Mouse (Mus musculus): Measurements from ENCODE around the gene Sept11. TPM values are rescaled to one million over a fixed set of nuclear protein-coding genes. Genes with fewer than 3 reads are reported as not detected.

Gene Sept11
- polyA plus RNA-seq, 1 experiment from 2014 or later = 224 TPM

DNA sequence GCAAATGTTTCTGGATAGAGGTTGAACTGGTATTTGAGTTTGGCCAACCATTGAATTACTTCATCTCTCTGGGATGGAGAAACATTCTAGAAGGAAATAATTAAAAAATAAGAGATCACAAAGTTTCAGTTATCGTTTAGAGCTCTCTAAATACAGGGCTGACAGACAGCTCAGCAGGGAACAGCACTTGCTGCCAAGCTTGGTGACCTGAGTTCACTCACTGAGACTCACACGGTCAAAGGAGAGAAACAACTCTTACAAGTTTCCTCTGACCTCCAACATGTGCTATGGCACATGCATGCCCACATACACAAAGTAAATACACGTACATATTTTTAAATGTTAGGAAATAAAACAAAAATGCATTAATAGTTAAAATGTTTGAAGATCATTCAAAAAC lies 96.4 kb downstream of the Sept11 start:
- H3K27me3 ChIP-seq (ENCODE audit: control insufficient read depth, insufficient read depth, low read length) = no peaks in the 10 kb centered on the region
- peaks cover 63% of the 10 kb centered on the region for H3K36me3 ChIP-seq (ENCODE audit: control insufficient read depth, insufficient read depth, low read length)
- no peak overlapping the region for H3K27ac ChIP-seq (ENCODE audit: low read depth, low read length)
- H3K4me2 ChIP-seq (replicated peaks; ENCODE audit: low read depth, low read length) = no peak overlapping the region
- no peaks in the 10 kb centered on the region for H3K4me1 ChIP-seq (ENCODE audit: control insufficient read depth, insufficient read depth, low read length)
- ATAC-seq (ENCODE audit: low FRiP score, low TSS enrichment) = no peak
- no peak overlapping the region for H3K4me3 ChIP-seq (ENCODE audit: low read length)
- H3K9me3 ChIP-seq (ENCODE audit: control insufficient read depth, low read length) = no peaks in the 10 kb centered on the region
- 82% methylated on average over 3 of the region's 3 CpGs for WGBS
- no peak overlapping the region for H3K9ac ChIP-seq (ENCODE audit: low read depth, low read length)

DNA sequence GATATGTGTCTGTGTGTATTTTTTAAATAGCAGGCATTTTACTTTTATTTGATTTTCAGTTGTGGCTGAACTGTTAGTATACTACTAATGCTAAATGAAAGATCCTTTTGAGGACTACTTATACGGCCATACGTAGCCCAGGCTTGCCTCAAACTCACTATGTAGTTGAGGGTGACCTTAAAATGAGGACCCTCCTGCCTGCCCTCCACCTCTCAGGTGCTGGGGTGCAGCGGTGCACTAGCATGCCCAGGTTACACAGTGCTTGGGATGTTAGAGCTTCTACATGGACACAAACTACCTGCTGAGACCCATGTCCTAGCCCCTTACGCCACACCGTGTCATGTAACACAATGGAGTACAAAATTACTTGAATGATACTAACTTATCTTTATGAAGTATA lies 97.2 kb downstream of the Sept11 start:
- H3K9ac ChIP-seq (ENCODE audit: low read depth, low read length) = no peak overlapping the region
- H3K9me3 ChIP-seq (ENCODE audit: control insufficient read depth, low read length) = no peaks in the 10 kb centered on the region
- H3K27ac ChIP-seq (ENCODE audit: low read depth, low read length) = no peak overlapping the region
- H3K4me1 ChIP-seq (ENCODE audit: control insufficient read depth, insufficient read depth, low read length) = no peaks in the 10 kb centered on the region
- peaks cover 56% of the 10 kb centered on the region for H3K36me3 ChIP-seq (ENCODE audit: control insufficient read depth, insufficient read depth, low read length)
- no peak for ATAC-seq (ENCODE audit: low FRiP score, low TSS enrichment)
- no peaks in the 10 kb centered on the region for H3K27me3 ChIP-seq (ENCODE audit: control insufficient read depth, insufficient read depth, low read length)
- no peak overlapping the region for H3K4me2 ChIP-seq (replicated peaks; ENCODE audit: low read depth, low read length)
- WGBS = 96% methylated on average over 5 of the region's 5 CpGs
- H3K4me3 ChIP-seq (ENCODE audit: low read length) = no peak overlapping the region

DNA sequence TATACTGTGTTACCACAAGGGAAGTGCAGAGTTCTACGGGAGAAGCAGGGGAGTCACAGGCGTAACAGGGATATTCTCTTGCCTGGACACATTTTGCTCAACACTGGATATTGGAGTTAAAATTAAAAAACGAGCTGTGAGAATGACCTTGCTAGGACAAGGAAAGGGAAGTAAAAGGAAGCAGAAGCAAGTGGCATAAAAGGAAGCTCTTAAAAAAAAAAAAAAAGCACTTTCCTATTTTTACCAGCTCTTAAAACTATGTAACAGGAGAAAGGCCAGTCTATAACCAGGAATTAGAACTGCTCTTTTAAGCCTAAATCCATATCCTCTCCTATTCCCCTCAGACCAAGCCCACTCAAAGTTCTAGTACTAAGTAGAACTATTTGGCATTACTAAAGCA lies 105.0 kb downstream of the Sept11 start:
- WGBS = 77% methylated on average over 3 of the region's 3 CpGs
- peaks cover 53% of the 10 kb centered on the region for H3K36me3 ChIP-seq (ENCODE audit: control insufficient read depth, insufficient read depth, low read length)

DNA sequence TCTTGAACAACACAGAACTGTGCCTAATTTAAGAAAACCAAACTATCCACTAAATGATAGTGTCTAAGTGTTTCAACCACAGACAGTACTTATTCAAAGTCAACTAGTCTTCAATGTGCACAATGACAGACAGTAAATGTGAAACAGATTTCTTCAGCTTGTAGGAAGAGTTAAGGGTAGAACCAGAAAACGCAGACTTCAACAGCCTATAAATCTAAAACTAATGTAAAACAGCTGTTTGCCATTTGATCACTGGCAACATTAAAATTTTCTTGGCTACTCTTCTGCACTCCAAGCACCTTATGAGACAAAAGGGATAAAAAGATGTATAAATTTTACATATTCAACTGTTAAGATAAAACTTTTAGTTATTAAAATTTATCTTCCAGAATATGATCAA lies 107.9 kb downstream of the Sept11 start:
- Histone ChIP-seq H3K36me3 (ENCODE audit: control insufficient read depth, insufficient read depth, low read length) (peaks cover 46% of the 10 kb centered on the region), H3K4me1 (ENCODE audit: control insufficient read depth, insufficient read depth, low read length) (peaks cover 6% of the 10 kb centered on the region; the same call in 1 of the 2 replicates), H3K9me3 (ENCODE audit: control insufficient read depth, low read length) (no peaks in the 10 kb centered on the region), H3K4me3 (ENCODE audit: low read length) (no peak overlapping the region), H3K4me2 (replicated peaks; ENCODE audit: low read depth, low read length) (no peak overlapping the region), H3K9ac (ENCODE audit: low read depth, low read length) (no peak overlapping the region), H3K27me3 (ENCODE audit: control insufficient read depth, insufficient read depth, low read length) (no peaks in the 10 kb centered on the region), H3K27ac (ENCODE audit: low read depth, low read length) (no peak overlapping the region)
- 45% methylated on average over 1 of the region's 1 CpGs for WGBS
- ATAC-seq (ENCODE audit: low FRiP score, low TSS enrichment) = no peak

More for the DNA sequence above, 105.0 kb downstream of the Sept11 start:
- no peak overlapping the region for H3K4me3 ChIP-seq (ENCODE audit: low read length)
- H3K27me3 ChIP-seq (ENCODE audit: control insufficient read depth, insufficient read depth, low read length) = no peaks in the 10 kb centered on the region
- H3K4me2 ChIP-seq (replicated peaks; ENCODE audit: low read depth, low read length) = no peak overlapping the region
- no peaks in the 10 kb centered on the region for H3K9me3 ChIP-seq (ENCODE audit: control insufficient read depth, low read length)
- ATAC-seq (ENCODE audit: low FRiP score, low TSS enrichment) = no peak
- H3K9ac ChIP-seq (ENCODE audit: low read depth, low read length) = no peak overlapping the region
- H3K4me1 ChIP-seq (ENCODE audit: control insufficient read depth, insufficient read depth, low read length) = no peaks in the 10 kb centered on the region
- H3K27ac ChIP-seq (ENCODE audit: low read depth, low read length) = no peak overlapping the region

DNA sequence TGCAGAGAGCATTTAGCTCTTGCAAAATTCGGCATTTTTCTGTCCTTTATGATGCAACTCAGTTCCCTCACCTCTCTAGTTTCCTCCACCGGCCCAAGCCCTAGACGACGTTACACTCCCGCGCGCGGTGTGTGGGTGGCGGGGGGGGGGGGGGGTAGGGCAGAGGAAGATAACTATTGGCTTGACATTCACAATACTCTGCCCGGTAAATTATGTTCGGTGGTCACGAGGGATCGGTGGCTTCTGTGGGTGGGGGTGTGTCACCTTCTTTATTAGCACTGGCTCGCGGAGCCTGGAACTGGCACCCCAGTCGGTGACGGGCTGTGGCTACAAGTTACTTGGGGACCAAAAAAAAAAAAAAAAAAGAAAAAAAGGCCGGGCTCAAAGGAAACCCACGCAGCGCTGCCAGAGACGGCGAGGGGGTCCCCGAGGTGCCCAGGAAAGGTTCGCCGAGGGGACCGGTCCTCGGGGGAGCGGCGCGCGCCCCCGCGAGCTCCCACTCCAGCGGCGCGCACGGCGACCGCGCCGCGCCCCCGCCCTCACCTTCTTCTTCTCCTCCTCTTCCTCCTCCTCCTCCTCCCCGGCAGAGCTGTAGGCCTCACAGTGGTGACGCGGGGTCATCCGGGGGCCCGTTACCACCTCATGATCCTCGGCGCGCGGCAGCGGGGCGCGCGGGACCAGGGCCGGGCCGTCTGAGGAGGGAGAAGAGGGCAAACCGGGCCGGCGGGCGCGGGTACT lies 112.3 kb downstream of the Sept11 start:
- Histone ChIP-seq H3K36me3 (ENCODE audit: control insufficient read depth, insufficient read depth, low read length) (peaks cover 14% of the 10 kb centered on the region; the same call in 1 of the 2 replicates), H3K27ac (ENCODE audit: low read depth, low read length) (peak overlapping the region; percentile 91), H3K4me1 (ENCODE audit: control insufficient read depth, insufficient read depth, low read length) (peaks cover 12% of the 10 kb centered on the region; the same call in 1 of the 2 replicates), H3K9ac (ENCODE audit: low read depth, low read length) (peak overlapping the region; percentile 95), H3K4me3 (ENCODE audit: low read length) (peak overlapping the region; percentile 92), H3K27me3 (ENCODE audit: control insufficient read depth, insufficient read depth, low read length) (no peaks in the 10 kb centered on the region), H3K4me2 (replicated peaks; ENCODE audit: low read depth, low read length) (peak overlapping the region; percentile 75), H3K9me3 (ENCODE audit: control insufficient read depth, low read length) (no peaks in the 10 kb centered on the region)
- ATAC-seq (ENCODE audit: low FRiP score, low TSS enrichment) = peak; percentile 59; the same call in 1 of the 2 replicates
- under 1% methylated on average over 58 of the region's 63 CpGs for WGBS

DNA sequence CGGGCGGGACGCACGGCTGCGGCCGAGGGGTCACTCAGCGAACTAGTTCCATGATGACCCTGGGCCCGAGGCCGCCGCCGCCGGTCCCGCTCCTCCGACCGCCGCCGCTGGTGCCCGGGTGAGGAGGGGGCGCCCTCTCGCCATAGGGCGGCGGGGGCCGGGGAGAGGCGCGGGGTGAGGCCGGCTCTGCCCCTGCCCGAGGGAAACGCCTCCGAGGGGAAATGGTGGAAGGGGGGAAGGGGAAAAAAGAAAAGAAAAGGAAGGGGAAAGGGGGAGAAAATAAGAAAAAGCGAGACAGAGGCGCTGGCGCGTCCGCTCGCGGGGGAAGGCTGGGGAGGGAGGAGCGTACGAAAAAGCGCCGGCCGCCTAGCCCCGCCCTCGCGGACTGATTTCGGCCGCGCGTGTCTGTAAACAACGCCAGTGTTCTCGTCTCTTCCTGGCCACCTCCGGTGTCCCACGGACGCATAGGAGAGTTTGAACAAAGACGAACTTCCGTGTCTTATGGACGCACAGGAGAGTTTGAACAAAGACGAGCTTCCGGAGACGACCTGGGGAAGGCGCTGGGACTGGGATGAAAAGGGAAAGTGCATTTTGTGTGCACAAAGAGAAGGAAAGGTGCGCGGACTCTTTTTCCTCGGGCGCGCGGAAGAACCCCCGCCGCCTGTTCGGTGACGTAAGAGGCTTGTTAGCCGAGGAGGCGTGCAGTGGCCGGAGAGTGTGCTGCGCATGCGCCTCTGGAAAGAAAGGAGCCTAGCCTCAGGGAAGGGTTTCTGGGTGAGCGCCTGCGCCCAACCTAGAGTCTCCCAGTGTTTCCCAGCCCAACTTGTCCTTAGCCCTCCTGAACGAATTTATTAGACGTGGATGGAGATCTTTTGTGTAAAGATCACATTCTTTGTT lies 113.1 kb downstream of the Sept11 start, which contains the start of the genes Ccni and 2010109A12Rik:
Ccni (minus strand) TSS at position 387 of the 897 bp plus-strand sequence.
2010109A12Rik (plus strand) TSS at position 410 of the 897 bp plus-strand sequence.
- Histone ChIP-seq H3K4me3 (ENCODE audit: low read length) (peak within 1 kb of the TSS; percentile 92), H3K36me3 (ENCODE audit: control insufficient read depth, insufficient read depth, low read length) (peaks cover 7% of the 10 kb centered on the region; the same call in 1 of the 2 replicates), H3K4me2 (replicated peaks; ENCODE audit: low read depth, low read length) (peak within 1 kb of the TSS; percentile 75), H3K9me3 (ENCODE audit: control insufficient read depth, low read length) (no peaks in the 10 kb centered on the region), H3K9ac (ENCODE audit: low read depth, low read length) (peak within 1 kb of the TSS; percentile 95), H3K27ac (ENCODE audit: low read depth, low read length) (peak within 1 kb of the TSS; percentile 91), H3K27me3 (ENCODE audit: control insufficient read depth, insufficient read depth, low read length) (no peaks in the 10 kb centered on the region), H3K4me1 (ENCODE audit: control insufficient read depth, insufficient read depth, low read length) (peaks cover 12% of the 10 kb centered on the region; the same call in 1 of the 2 replicates)
- ATAC-seq (ENCODE audit: low FRiP score, low TSS enrichment) = peak; percentile 96
- under 1% methylated on average over 76 of the region's 79 CpGs for WGBS

DNA sequence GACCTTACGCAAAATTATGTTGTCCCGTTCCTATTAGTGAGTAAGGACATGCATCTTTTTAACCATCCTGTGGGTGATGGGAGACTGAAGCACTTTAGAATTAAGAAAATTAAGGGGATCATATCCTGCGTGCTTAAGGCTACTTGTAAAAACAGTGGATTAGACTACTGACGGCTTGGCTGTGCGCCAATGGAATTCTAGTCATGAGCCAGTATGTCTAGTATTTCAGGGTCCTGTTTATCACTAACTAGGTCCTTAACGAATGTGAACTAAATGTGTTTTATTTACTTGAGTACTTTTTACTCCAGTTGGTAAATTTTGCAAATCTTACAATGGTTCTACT lies 113.7 kb downstream of the Sept11 start:
- ATAC-seq (ENCODE audit: low FRiP score, low TSS enrichment) = peak; percentile 33

DNA sequence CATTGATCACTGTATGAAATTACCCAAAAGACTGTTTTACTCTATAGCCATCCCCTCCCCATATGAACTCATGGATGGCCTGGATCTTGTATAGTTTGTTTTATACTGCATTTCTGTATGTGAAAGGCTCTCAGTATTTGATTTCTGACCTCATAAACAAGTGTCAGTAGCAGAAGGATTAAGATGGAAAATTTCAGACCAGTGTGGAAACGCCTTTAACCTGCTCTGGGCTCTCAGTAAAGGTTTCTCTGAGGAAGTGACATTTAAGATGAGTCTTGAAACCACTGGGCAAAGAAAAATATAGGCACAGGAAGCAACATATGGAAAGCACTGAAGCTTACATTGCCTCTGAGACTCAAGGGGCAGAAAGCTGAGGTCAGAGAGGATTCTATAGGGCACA lies 114.3 kb downstream of the Sept11 start:
- Histone ChIP-seq H3K27ac (ENCODE audit: low read depth, low read length) (peak overlapping the region; percentile 91), H3K27me3 (ENCODE audit: control insufficient read depth, insufficient read depth, low read length) (no peaks in the 10 kb centered on the region), H3K9me3 (ENCODE audit: control insufficient read depth, low read length) (no peaks in the 10 kb centered on the region), H3K4me2 (replicated peaks; ENCODE audit: low read depth, low read length) (peak overlapping the region; percentile 61), H3K9ac (ENCODE audit: low read depth, low read length) (peak overlapping the region; percentile 7; the same call in 1 of the 2 replicates), H3K4me1 (ENCODE audit: control insufficient read depth, insufficient read depth, low read length) (peaks cover 12% of the 10 kb centered on the region; the same call in 1 of the 2 replicates), H3K36me3 (ENCODE audit: control insufficient read depth, insufficient read depth, low read length) (no peaks in the 10 kb centered on the region), H3K4me3 (ENCODE audit: low read length) (no peak overlapping the region; the same call in 1 of the 2 replicates)
- WGBS = 54% methylated on average over 1 of the region's 1 CpGs
- no peak for ATAC-seq (ENCODE audit: low FRiP score, low TSS enrichment)

More for the DNA sequence above, 113.7 kb downstream of the Sept11 start:
- Histone ChIP-seq H3K36me3 (ENCODE audit: control insufficient read depth, insufficient read depth, low read length) (peaks cover 2% of the 10 kb centered on the region; the same call in 1 of the 2 replicates), H3K4me1 (ENCODE audit: control insufficient read depth, insufficient read depth, low read length) (peaks cover 12% of the 10 kb centered on the region; the same call in 1 of the 2 replicates), H3K9ac (ENCODE audit: low read depth, low read length) (peak overlapping the region; percentile 95), H3K27me3 (ENCODE audit: control insufficient read depth, insufficient read depth, low read length) (no peaks in the 10 kb centered on the region), H3K4me2 (replicated peaks; ENCODE audit: low read depth, low read length) (peak overlapping the region; percentile 61), H3K9me3 (ENCODE audit: control insufficient read depth, low read length) (no peaks in the 10 kb centered on the region), H3K27ac (ENCODE audit: low read depth, low read length) (peak overlapping the region; percentile 91), H3K4me3 (ENCODE audit: low read length) (peak overlapping the region; percentile 92)
- WGBS = 3% methylated on average over 6 of the region's 6 CpGs

Data from kidney, embryonic 14.5 days (tissue).